Mouse (Mus musculus) heart, postnatal 0 days (tissue): ENCODE data around the gene 1700010B08Rik. TPM values are rescaled to one million over a fixed set of nuclear protein-coding genes. Genes with fewer than 3 reads are reported as not detected.

Source experiments
- ATAC-seq: fragments of 200-750 bp; cut with Nextera tagmentation; 2 replicates; pipeline ENCODE4 v1.8.0; 2017; ENCODE audit warnings: low read depth, moderate number of reproducible peaks, moderate library complexity; ENCODE audit not compliant: insufficient read depth
- DNase-seq: peaks from one replicate; pipeline ENCODE4 v3.0.0-alpha.2; 2016; ENCODE audit warnings: low spot score
- H3K27ac ChIP-seq: fragments of 300-500 bp; sonication (generic); 2 replicates; pipeline ENCODE4 v1.5.1; 2014; ENCODE audit warnings: low read depth, mild to moderate bottlenecking
- H3K27me3 ChIP-seq: fragments of 300-500 bp; sonication (generic); 2 replicates; pipeline ENCODE4 v1.6.1; 2014; ENCODE audit warnings: low read length, mixed read lengths; ENCODE audit not compliant: control insufficient read depth, insufficient read depth
- H3K36me3 ChIP-seq: fragments of 300-500 bp; sonication (generic); replicated peaks from 2 replicates; pipeline ENCODE4 v1.6.1; 2014; ENCODE audit warnings: low read length, mixed read lengths; ENCODE audit not compliant: control insufficient read depth, insufficient read depth
- H3K4me1 ChIP-seq: fragments of 300-500 bp; sonication (generic); 2 replicates; pipeline ENCODE4 v1.6.1; 2014; ENCODE audit warnings: antibody characterized with exemption; ENCODE audit not compliant: control insufficient read depth, insufficient read depth
- H3K4me2 ChIP-seq: fragments of 300-500 bp; sonication (generic); 2 replicates; pipeline ENCODE4 v1.6.1; 2014; ENCODE audit warnings: low read depth, mild to moderate bottlenecking, low read length, moderate library complexity
- H3K4me3 ChIP-seq: fragments of 300-500 bp; sonication (generic); 2 replicates; pipeline ENCODE4 v1.5.1; 2014; ENCODE audit warnings: low read depth, low read length
- H3K9ac ChIP-seq: fragments of 300-500 bp; sonication (generic); replicated peaks from 2 replicates; pipeline ENCODE4 v1.6.1; 2014; ENCODE audit warnings: low read depth, low read length, mixed read lengths
- H3K9me3 ChIP-seq: fragments of 300-500 bp; sonication (generic); replicated peaks from 2 replicates; pipeline ENCODE4 v1.6.1; 2016; ENCODE audit warnings: low read length; ENCODE audit not compliant: control insufficient read depth
- CTCF ChIP-seq: IDR thresholded peaks from 2 replicates; pipeline ENCODE4 v1.5.1; 2016; ENCODE audit warnings: antibody characterized with exemption, control low read depth, low read depth
- EP300 ChIP-seq: IDR thresholded peaks from 2 replicates; pipeline ENCODE4 v1.6.1; 2016; ENCODE audit warnings: antibody characterized with exemption, low read depth
- WGBS: fragments of 180-500 bp; shearing (Covaris S2); extraction: QIAGEN DNeasy Blood & Tissue Kit; methylation state at CpG from one replicate; pipeline ENCODE4 v1.1.7; 2014; 5-methylcytosine and 5-hydroxymethylcytosine counted together
- polyA plus RNA-seq: library from polyadenylated mRNA; unstranded; fragments of >200 nt; fragmentation: Nextera tagmentation; extraction: Ambion mirVana; gene quantifications from 2 replicates; pipeline ENCODE4 v1.2.1, GENCODE M21; 2015
- total RNA-seq: library from RNA; depleted of rRNA; stranded (reverse); fragments of >200 nt; gene quantifications from 2 replicates; pipeline ENCODE4 v1.2.3, GENCODE M21; 2014; ENCODE audit warnings: low replicate concordance

The 1700010B08Rik gene
- total and polyA plus RNA-seq, 2 experiments from 2014 or later, result not detected

DNA sequence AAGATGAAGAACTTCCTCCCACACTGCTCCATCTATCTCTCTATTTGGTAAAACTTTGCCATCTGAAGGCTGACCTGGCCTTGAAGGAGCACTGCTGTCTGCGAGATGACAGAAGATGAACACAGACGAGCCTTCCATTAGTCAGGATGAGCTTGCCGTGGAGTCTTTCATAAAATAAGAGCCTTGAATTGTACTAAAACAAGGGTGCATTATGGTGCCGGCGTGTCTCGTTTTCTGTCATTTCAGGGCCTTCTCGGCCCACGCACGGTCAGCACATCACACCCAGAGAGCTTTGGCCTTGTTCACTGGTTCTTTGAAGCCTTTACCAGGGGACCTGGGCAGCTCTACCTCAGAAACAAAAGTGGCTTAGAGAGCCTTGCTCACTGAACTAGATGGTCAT lies 23.5 kb downstream of the 1700010B08Rik start:
- TF ChIP-seq CTCF (no peak), EP300 (no peak)
- no peak overlapping the region for H3K4me2 ChIP-seq
- ATAC-seq (no peak), DNase-seq (no peak)
- peaks cover 9% of the 10 kb centered on the region; the same call in 1 of the 2 replicates for H3K4me1 ChIP-seq
- H3K4me3 ChIP-seq, result no peak overlapping the region
- no peaks in the 10 kb centered on the region for H3K36me3 ChIP-seq
- H3K9me3 ChIP-seq, result no peaks in the 10 kb centered on the region
- H3K27ac ChIP-seq, result no peak overlapping the region
- no peaks in the 10 kb centered on the region for H3K27me3 ChIP-seq
- 88% methylated on average over 9 of the region's 9 CpGs for WGBS
- H3K9ac ChIP-seq, result no peak overlapping the region

DNA sequence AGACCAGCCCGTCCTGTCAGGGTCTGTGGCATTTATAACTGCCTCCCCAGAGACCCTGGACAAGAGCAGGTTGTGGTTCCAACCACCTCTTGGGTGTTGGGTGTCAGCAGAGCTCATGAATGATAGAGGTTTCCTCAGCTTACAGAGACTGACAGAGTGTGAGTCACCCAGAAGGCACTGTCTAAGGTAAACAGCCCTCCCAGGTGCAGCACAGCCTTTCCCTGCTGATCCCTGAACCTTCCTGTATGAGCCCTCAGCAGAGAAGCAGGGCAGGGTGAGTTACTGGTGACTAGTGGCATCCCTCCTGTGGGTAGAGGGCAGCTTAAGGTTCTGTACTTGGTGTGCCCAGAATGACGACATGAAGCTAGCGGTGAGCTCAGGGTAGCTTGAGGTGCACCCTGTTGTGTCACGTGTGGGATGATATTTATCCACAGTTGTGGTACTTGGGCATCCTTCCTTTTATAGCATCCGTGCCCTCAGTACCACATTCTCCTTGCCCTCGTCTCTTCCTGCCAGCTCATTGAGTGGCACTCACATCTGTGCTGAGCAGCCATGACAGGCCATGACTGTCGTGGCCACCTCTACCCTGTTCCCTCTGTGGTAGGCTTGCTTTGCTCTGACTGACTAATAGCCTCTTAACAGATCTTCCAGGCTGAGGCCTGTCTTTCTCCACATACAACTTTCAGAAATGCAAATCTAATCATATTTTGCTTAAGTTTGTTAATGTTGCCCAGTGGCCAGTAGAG lies 25.0 kb downstream of the 1700010B08Rik start:
- Histone ChIP-seq H3K36me3 (no peaks in the 10 kb centered on the region), H3K4me2 (no peak overlapping the region), H3K27ac (no peak overlapping the region), H3K9me3 (no peaks in the 10 kb centered on the region), H3K4me1 (peaks cover 6% of the 10 kb centered on the region; the same call in 1 of the 2 replicates), H3K27me3 (no peaks in the 10 kb centered on the region), H3K4me3 (no peak overlapping the region), H3K9ac (no peak overlapping the region)
- no peak for DNase-seq
- 79% methylated on average over 7 of the region's 7 CpGs for WGBS
- ATAC-seq, result no peak
- no peak for TF ChIP-seq EP300
- TF ChIP-seq CTCF, result no peak

GRCm38 (mm10) chr2:173748961-173749659 lies 29.9 kb downstream of the 1700010B08Rik start:
- no peak overlapping the region for H3K4me2 ChIP-seq
- no peak overlapping the region for H3K9ac ChIP-seq
- H3K9me3 ChIP-seq, result no peaks in the 10 kb centered on the region
- peaks cover 8% of the 10 kb centered on the region; the same call in 1 of the 2 replicates for H3K4me1 ChIP-seq
- ATAC-seq (no peak), DNase-seq (no peak)
- WGBS, result 76% methylated on average over 2 of the region's 2 CpGs
- no peaks in the 10 kb centered on the region for H3K36me3 ChIP-seq
- no peak overlapping the region for H3K4me3 ChIP-seq
- TF ChIP-seq CTCF (no peak), EP300 (no peak)
- H3K27me3 ChIP-seq, result no peaks in the 10 kb centered on the region
- H3K27ac ChIP-seq, result no peak overlapping the region

GRCm38 (mm10) chr2:173755433-173756144 lies 36.4 kb downstream of the 1700010B08Rik start:
- H3K27me3 ChIP-seq, result no peaks in the 10 kb centered on the region
- DNase-seq (no peak), ATAC-seq (no peak)
- TF ChIP-seq CTCF (no peak), EP300 (no peak)
- H3K4me1 ChIP-seq, result no peaks in the 10 kb centered on the region
- no peak overlapping the region; the same call in 1 of the 2 replicates for H3K27ac ChIP-seq
- H3K4me2 ChIP-seq, result no peak overlapping the region
- H3K9ac ChIP-seq, result no peak overlapping the region
- no peaks in the 10 kb centered on the region for H3K9me3 ChIP-seq
- H3K4me3 ChIP-seq, result no peak overlapping the region
- 75% methylated on average over 8 of the region's 8 CpGs for WGBS
- no peaks in the 10 kb centered on the region; the same call in 1 of the 2 replicates for H3K36me3 ChIP-seq

- TF ChIP-seq EP300, result no peak
- TF ChIP-seq CTCF, result no peak
- Histone ChIP-seq H3K9me3 (no peaks in the 10 kb centered on the region), H3K27ac (no peak overlapping the region), H3K36me3 (no peaks in the 10 kb centered on the region; the same call in 1 of the 2 replicates), H3K4me2 (no peak overlapping the region), H3K27me3 (no peaks in the 10 kb centered on the region), H3K9ac (no peak overlapping the region), H3K4me3 (no peak overlapping the region), H3K4me1 (no peaks in the 10 kb centered on the region)
- no peak for DNase-seq
- 81% methylated on average over 8 of the region's 8 CpGs for WGBS
- no peak for ATAC-seq
Measured at GRCm38 (mm10) chr2:173757624-173758155, 38.5 kb downstream of the 1700010B08Rik start.
